Mouse (Mus musculus) lung, postnatal 25 days (tissue): ENCODE results near the gene Gm3424.
"Not testable (repeated sequence)": the region's sequence is repeated elsewhere in the genome, so short reads cannot be mapped to it uniquely, and the experiment has no call there.

Source experiments
- DNase-seq: peaks from one replicate; pipeline ENCODE4 v3.0.0; 2022; ENCODE audit warnings: low spot score

Gm3424 gene

DNA sequence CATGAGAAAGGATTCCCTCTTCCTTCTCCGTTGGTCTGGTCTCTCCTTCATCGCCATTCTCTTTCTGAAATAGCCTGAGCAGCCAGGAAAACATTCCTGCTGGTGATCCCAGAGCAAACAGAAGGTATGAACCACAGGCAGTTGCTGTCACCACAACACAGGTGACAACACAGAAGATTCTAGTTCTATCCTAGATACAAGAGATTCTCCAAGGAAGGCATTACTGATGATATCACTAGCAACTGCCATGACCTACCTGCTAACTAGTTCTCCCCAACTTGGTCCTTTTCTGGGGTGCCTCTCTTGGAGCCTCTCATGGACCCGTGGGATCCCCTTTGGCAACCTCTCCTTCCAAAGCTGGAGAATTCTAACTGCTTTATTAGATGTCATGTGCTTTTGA is at the start of gene Gm3424:
Gm3424 (minus strand) TSS at position 101 of the 400 bp plus-strand sequence.
- DNase-seq: not testable (repeated sequence)

DNA sequence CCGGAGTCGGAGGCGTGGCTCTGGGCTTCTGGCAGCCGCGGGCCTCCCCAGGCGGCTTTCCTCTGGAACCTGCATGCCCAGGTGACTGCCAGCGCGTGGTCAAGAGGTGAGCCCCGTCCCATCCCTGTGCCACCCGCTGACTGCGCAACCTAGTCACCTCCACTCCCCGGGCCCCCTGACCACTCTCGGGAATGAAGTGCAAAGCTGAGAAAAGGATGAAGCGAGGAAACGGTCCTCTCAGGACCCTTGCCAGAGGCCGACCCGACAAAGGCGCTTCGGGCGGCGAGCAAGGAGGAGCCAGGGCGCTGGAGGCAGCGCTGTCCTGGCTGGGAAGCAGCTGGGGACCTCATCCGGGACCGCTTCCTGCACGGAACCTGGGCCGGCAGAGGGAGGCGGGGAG is 49.7 kb upstream of the Gm3424 start:
- DNase-seq: not testable (repeated sequence)

DNA sequence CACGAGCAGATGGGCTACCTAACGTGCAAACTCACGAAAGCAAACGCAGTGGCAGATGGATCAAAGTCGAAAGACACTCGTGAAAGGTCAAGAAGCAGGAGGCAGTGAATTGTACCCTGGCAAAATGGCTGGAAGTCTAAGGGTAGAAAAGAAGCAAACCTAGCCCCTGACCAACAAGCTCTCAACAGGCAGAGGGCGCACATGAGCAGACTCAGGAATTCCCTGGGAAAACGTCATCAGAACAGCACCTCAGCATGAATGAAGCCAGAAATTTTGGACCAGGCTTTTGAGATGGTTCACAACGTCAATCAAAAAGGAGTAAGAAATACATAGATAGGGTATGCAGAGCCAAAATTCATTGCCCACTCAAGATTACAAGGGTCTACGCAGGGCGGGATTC is 49.0 kb upstream of the Gm3424 start:
- DNase-seq: peak; percentile 2

DNA sequence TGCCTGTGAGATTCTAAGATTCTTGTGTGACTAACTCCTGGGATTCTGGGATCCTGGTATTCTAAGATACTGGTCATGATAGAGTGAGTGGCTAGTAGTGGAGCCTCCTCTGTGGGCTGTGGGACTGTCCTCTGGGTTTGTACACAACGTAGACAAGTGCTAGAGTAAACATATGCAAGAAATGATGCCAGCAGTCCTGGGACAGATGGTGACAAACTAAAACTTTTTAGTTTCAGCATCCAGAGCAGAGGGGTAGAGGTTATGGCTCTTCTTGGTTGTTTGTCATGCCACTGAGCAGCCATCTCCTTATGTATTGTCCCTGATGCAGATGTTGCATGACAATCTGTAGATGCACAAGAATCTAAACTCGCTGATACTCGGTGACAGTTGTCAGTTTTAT is 25.8 kb upstream of the Gm3424 start:
- not testable (repeated sequence) for DNase-seq

DNA sequence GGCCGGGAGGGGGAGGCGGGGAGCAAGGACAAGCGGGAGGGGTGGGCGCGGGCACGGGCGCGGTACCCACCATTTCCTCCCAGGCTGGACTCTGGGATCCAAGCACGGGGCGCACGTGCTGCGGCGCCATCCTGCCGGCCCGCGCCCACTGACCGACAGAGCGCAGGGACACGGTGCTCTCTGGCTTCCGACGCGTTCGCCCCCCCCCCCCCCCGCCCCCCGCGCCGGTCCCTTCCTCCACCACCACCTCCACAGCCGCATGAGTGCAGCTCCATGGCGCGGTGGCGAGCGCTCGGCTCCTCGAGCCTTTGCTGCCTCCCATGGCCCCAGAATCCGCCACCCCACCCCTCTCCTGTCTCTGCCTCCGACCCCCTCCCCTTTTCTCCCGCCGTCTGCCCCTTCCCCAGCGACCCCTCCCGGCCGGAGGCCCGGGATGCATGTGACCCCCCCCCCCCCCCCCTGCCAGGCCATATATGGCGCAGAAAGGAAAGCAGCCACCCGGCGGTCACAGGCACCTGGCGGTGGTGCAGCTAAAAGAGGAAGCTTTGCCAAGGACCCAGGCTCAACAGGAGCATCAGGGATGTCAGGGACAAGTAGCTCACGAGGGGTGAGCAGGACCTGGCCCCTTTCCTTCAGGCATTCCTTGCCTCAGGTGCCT is 17.3 kb downstream of the Gm3424 start:
- DNase-seq: not testable (repeated sequence)

DNA sequence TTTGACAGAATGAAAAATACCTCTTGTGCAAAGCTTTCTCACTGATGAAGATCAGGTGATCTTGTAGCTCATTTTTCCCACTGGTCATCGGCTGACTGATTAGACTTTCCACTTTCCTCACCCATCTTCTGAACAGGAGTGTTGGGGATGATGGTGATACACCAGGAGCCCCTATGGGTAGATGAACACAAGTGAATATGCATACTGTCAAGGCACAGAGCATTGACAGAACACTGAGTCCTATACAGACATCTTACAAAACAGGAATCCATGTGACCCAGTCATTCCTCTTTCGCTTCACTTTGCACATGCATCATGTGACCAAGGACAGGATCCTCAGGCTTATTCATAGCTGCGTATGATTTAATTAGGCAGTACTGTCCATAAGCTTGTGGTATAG is 22.2 kb downstream of the Gm3424 start, which contains the start of gene Gm3383:
Gm3383 (minus strand) TSS at position 101 of the 400 bp plus-strand sequence.
- not testable (repeated sequence) for DNase-seq
